7 mouse cellular contexts compared by ENCODE assay signal in the genomic region with DNA sequence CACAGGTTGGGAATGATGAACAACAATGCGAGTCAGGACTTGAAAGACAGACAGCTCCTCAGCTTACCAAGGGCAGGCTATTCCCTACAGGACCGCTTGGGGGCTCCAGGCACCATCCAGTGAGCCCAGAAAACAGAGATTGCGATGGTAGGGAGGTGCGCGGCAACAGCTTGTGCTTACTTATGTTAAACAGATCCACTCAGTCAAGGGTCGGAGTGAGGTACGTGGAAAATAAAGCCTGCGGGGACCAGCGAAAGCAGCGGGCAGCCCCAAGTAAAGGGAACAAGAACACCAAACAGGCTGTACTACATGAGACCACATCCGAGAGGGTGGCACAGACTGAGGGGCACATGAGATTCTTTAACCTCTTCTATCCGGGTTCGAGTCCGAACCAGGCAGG. TPM values are rescaled to one million over a fixed set of nuclear protein-coding genes. Genes with fewer than 3 reads are reported as not detected.
DNase-seq lines count a peak whose midpoint lies in the region; ATAC-seq and TF ChIP-seq lines count a peak whose summit lies in the region.

No protein-coding gene starts in this region.

- no peaks in the 10 kb centered on the region for H3K36me3 ChIP-seq in embryonic facial prominence, embryonic 11.5 days (replicated peaks; ENCODE audit: control insufficient read depth, insufficient read depth, low read depth, low read length)
- H3K36me3 ChIP-seq in limb, embryonic 12.5 days, result peaks cover 13% of the 10 kb centered on the region
- H3K36me3 ChIP-seq in midbrain, embryonic 15.5 days (replicated peaks), result 0 out of 2 replicates have a peak, but pooled peaks cover 4% of the 10 kb centered on the region
- no peaks in the 10 kb centered on the region for H3K36me3 ChIP-seq in spleen, adult 2 months (ENCODE audit: control insufficient read depth, insufficient read depth, low read length)

- H3K4me2 ChIP-seq in embryonic facial prominence, embryonic 11.5 days (ENCODE audit: low read depth, low read length), result peak overlapping the region; percentile 72
- H3K4me2 ChIP-seq in limb, embryonic 12.5 days, result peak overlapping the region; percentile 69
- peak overlapping the region; percentile 65 for H3K4me2 ChIP-seq in midbrain, embryonic 15.5 days

- H3K9ac ChIP-seq in embryonic facial prominence, embryonic 11.5 days (replicated peaks; ENCODE audit: low read length), result peak overlapping the region; percentile 96
- H3K9ac ChIP-seq in limb, embryonic 12.5 days (replicated peaks), result peak overlapping the region; percentile 94
- H3K9ac ChIP-seq in midbrain, embryonic 15.5 days, result peak overlapping the region; percentile 94

- peak; percentile 73 for ATAC-seq in embryonic facial prominence, embryonic 11.5 days (replicated peaks; ENCODE audit: insufficient number of reproducible peaks, low FRiP score, low TSS enrichment, low read depth)
- ATAC-seq in limb, embryonic 12.5 days (ENCODE audit: insufficient number of reproducible peaks, insufficient read depth, low FRiP score, low TSS enrichment, low read depth), result peak; percentile 77
- ATAC-seq in midbrain, embryonic 15.5 days (replicated peaks), result peak; percentile 88

- no peaks in the 10 kb centered on the region for H3K27me3 ChIP-seq in embryonic facial prominence, embryonic 11.5 days (ENCODE audit: control insufficient read depth, insufficient read depth, low read length)
- H3K27me3 ChIP-seq in limb, embryonic 12.5 days, result no peaks in the 10 kb centered on the region
- no peaks in the 10 kb centered on the region for H3K27me3 ChIP-seq in midbrain, embryonic 15.5 days (replicated peaks)
- no peaks in the 10 kb centered on the region; the same call in 1 of the 2 replicates for H3K27me3 ChIP-seq in spleen, adult 2 months (ENCODE audit: control insufficient read depth, insufficient read depth, low read length)

- WGBS in embryonic facial prominence, embryonic 11.5 days, result under 1% methylated on average over 14 of the region's 14 CpGs
- WGBS in limb, embryonic 12.5 days, result under 1% methylated on average over 14 of the region's 14 CpGs
- 0% methylated on average over 14 of the region's 14 CpGs for WGBS in midbrain, embryonic 15.5 days
- WGBS in spleen, adult 2 months, result under 1% methylated on average over 14 of the region's 14 CpGs

- H3K4me1 ChIP-seq in embryonic facial prominence, embryonic 11.5 days (ENCODE audit: control insufficient read depth, insufficient read depth, low read length), result peaks cover 5% of the 10 kb centered on the region; the same call in 1 of the 2 replicates
- H3K4me1 ChIP-seq in limb, embryonic 12.5 days (replicated peaks), result peaks cover 7% of the 10 kb centered on the region
- H3K4me1 ChIP-seq in midbrain, embryonic 15.5 days, result peaks cover 18% of the 10 kb centered on the region
- H3K4me1 ChIP-seq in spleen, adult 2 months (ENCODE audit: control insufficient read depth, insufficient read depth, insufficient read length), result peaks cover 6% of the 10 kb centered on the region; the same call in 1 of the 2 replicates

- DNase-seq in adrenal gland, postnatal 14 days, result peak; percentile 91
- DNase-seq in embryonic facial prominence, embryonic 11.5 days (ENCODE audit: low spot score), result peak; percentile 93
- peak; percentile 99 for DNase-seq in heart, adult 11 months
- DNase-seq in kidney, adult 18-20 months, result peak; percentile 91
- DNase-seq in spleen, adult 2 months (ENCODE audit: low read depth in 1 of 2, low spot score in 2 of 2), result peak; percentile 82 to 87

- peak overlapping the region; percentile 93 for H3K27ac ChIP-seq in embryonic facial prominence, embryonic 11.5 days (replicated peaks; ENCODE audit: low read depth, low read length)
- peak overlapping the region; percentile 97 for H3K27ac ChIP-seq in limb, embryonic 12.5 days
- H3K27ac ChIP-seq in midbrain, embryonic 15.5 days, result peak overlapping the region; percentile 95
- peak overlapping the region; percentile 98 for H3K27ac ChIP-seq in spleen, adult 2 months (ENCODE audit: insufficient read depth, low read length)

- H3K9me3 ChIP-seq in embryonic facial prominence, embryonic 11.5 days (replicated peaks; ENCODE audit: control insufficient read depth, low read length), result no peaks in the 10 kb centered on the region
- H3K9me3 ChIP-seq in limb, embryonic 12.5 days, result no peaks in the 10 kb centered on the region
- no peaks in the 10 kb centered on the region for H3K9me3 ChIP-seq in midbrain, embryonic 15.5 days

- peak overlapping the region; percentile 72 for H3K4me3 ChIP-seq in embryonic facial prominence, embryonic 11.5 days (ENCODE audit: low read depth, low read length)
- H3K4me3 ChIP-seq in limb, embryonic 12.5 days (replicated peaks), result peak overlapping the region; percentile 69
- peak overlapping the region; percentile 78 for H3K4me3 ChIP-seq in midbrain, embryonic 15.5 days
- H3K4me3 ChIP-seq in spleen, adult 2 months (ENCODE audit: extremely low read depth, insufficient read depth, insufficient read length), result peak overlapping the region; percentile 95

- peak; percentile 98 for TF ChIP-seq CTCF in spleen, adult 2 months (IDR thresholded peaks at IDR 0.05; ENCODE audit: extremely low read depth, insufficient read depth, insufficient read length, insufficient replicate concordance)

- no peak for TF ChIP-seq POLR2A in spleen, adult 2 months (IDR thresholded peaks at IDR 0.05; ENCODE audit: low read depth, low read length)

RNA-seq across cellular contexts. Expression of a gene that starts 0.4 kb away (rescaled TPM):
- 95.5 and 98.6 TPM in 2 replicates for total RNA-seq in adrenal gland, postnatal 14 days (2021)
- polyA plus RNA-seq in embryonic facial prominence, embryonic 11.5 days (2014; fragmentation: Nextera tagmentation; extraction: Ambion mirVana), result 443 and 483 TPM in 2 replicates
- 424 and 433 TPM in 2 replicates for polyA plus RNA-seq in limb, embryonic 12.5 days (2016; fragmentation: Nextera tagmentation; extraction: Ambion mirVana)
- 432 and 436 TPM in 2 replicates for polyA plus RNA-seq in midbrain, embryonic 15.5 days (2015; fragmentation: Nextera tagmentation; extraction: Ambion mirVana)
- polyA plus RNA-seq in spleen, adult 2 months (2012; rRNA removed), result 135 and 192 TPM in 2 replicates

RNA-seq across cellular contexts. Expression of a gene that starts 16.0 kb away (rescaled TPM):
- total RNA-seq in adrenal gland, postnatal 14 days (2021), result 0.11 TPM in 1 of 2 replicates, not detected in the other
- not detected in 2 replicates for polyA plus RNA-seq in embryonic facial prominence, embryonic 11.5 days (2014; fragmentation: Nextera tagmentation; extraction: Ambion mirVana)
- not detected in 2 replicates for polyA plus RNA-seq in limb, embryonic 12.5 days (2016; fragmentation: Nextera tagmentation; extraction: Ambion mirVana)
- polyA plus RNA-seq in midbrain, embryonic 15.5 days (2015; fragmentation: Nextera tagmentation; extraction: Ambion mirVana), result not detected in 2 replicates
- polyA plus RNA-seq in spleen, adult 2 months (2012; rRNA removed), result 0.13 and 0.15 TPM in 2 replicates

RNA-seq across cellular contexts. Expression of a gene that starts 26.4 kb away (rescaled TPM):
- total RNA-seq in adrenal gland, postnatal 14 days (2021), result 0.56 and 0.60 TPM in 2 replicates
- 0.08 TPM in 1 of 2 replicates, not detected in the other for polyA plus RNA-seq in embryonic facial prominence, embryonic 11.5 days (2014; fragmentation: Nextera tagmentation; extraction: Ambion mirVana)
- 0.25 and 0.45 TPM in 2 replicates for polyA plus RNA-seq in limb, embryonic 12.5 days (2016; fragmentation: Nextera tagmentation; extraction: Ambion mirVana)
- 0.18 and 0.22 TPM in 2 replicates for polyA plus RNA-seq in midbrain, embryonic 15.5 days (2015; fragmentation: Nextera tagmentation; extraction: Ambion mirVana)
- 1.4 and 1.9 TPM in 2 replicates for polyA plus RNA-seq in spleen, adult 2 months (2012; rRNA removed)

RNA-seq across cellular contexts. Expression of a gene that starts 29.8 kb away (rescaled TPM):
- 38.4 and 47.9 TPM in 2 replicates for total RNA-seq in adrenal gland, postnatal 14 days (2021)
- 0.25 and 0.42 TPM in 2 replicates for polyA plus RNA-seq in embryonic facial prominence, embryonic 11.5 days (2014; fragmentation: Nextera tagmentation; extraction: Ambion mirVana)
- polyA plus RNA-seq in limb, embryonic 12.5 days (2016; fragmentation: Nextera tagmentation; extraction: Ambion mirVana), result 0.10 TPM in 1 of 2 replicates, not detected in the other
- polyA plus RNA-seq in midbrain, embryonic 15.5 days (2015; fragmentation: Nextera tagmentation; extraction: Ambion mirVana), result 11.5 and 12.1 TPM in 2 replicates
- 0.05 TPM in 1 of 2 replicates, not detected in the other for polyA plus RNA-seq in spleen, adult 2 months (2012; rRNA removed)

RNA-seq across cellular contexts. Expression of a gene that starts 33.2 kb away (rescaled TPM):
- total RNA-seq in adrenal gland, postnatal 14 days (2021), result not detected in 2 replicates
- polyA plus RNA-seq in embryonic facial prominence, embryonic 11.5 days (2014; fragmentation: Nextera tagmentation; extraction: Ambion mirVana), result 0.49 TPM in 1 of 2 replicates, not detected in the other
- 0.41 and 0.59 TPM in 2 replicates for polyA plus RNA-seq in limb, embryonic 12.5 days (2016; fragmentation: Nextera tagmentation; extraction: Ambion mirVana)
- polyA plus RNA-seq in midbrain, embryonic 15.5 days (2015; fragmentation: Nextera tagmentation; extraction: Ambion mirVana), result 0.14 and 0.24 TPM in 2 replicates
- 1.1 and 1.3 TPM in 2 replicates for polyA plus RNA-seq in spleen, adult 2 months (2012; rRNA removed)

Comparison
In these comparisons a context has a peak if more than half of its experiments do, and no peak if none do; other contexts are left out.
1. Peak in every context shown above with its lines: DNase-seq, ATAC-seq, H3K4me3 ChIP-seq and H3K27ac ChIP-seq.